Mouse (Mus musculus): ENCODE measurements around the gene Sema6d. TPM values are rescaled to one million over a fixed set of nuclear protein-coding genes. Genes with fewer than 3 reads are reported as not detected.

Gene Sema6d
- total and polyA plus RNA-seq, 2 experiments from 2014 or later, result 22.5 to 65.1 TPM

GRCm38 (mm10) chr2:124202475-124202990 lies 112.8 kb downstream of the Sema6d start:
- ATAC-seq (no peak; the same call in 1 of the 2 replicates), DNase-seq (no peak)
- H3K4me2 ChIP-seq (ENCODE audit: low read depth), result no peak overlapping the region
- H3K4me3 ChIP-seq (ENCODE audit: low read depth, low read length), result no peak overlapping the region
- H3K27me3 ChIP-seq (ENCODE audit: insufficient read depth, low read length), result no peaks in the 10 kb centered on the region
- peaks cover 3% of the 10 kb centered on the region; the same call in 1 of the 2 replicates for H3K4me1 ChIP-seq (ENCODE audit: insufficient read depth)
- no peaks in the 10 kb centered on the region for H3K9me3 ChIP-seq (ENCODE audit: low read length)
- WGBS, result 21% methylated on average over 4 of the region's 4 CpGs
- H3K36me3 ChIP-seq (ENCODE audit: insufficient read depth), result no peaks in the 10 kb centered on the region
- no peak overlapping the region for H3K27ac ChIP-seq (ENCODE audit: low read depth, low read length)
- TF ChIP-seq CTCF (IDR thresholded peaks at IDR 0.05; ENCODE audit: low read depth), result no peak
- H3K9ac ChIP-seq, result no peak overlapping the region

- Histone ChIP-seq H3K27ac (ENCODE audit: low read depth, low read length) (no peak overlapping the region), H3K36me3 (ENCODE audit: insufficient read depth) (no peaks in the 10 kb centered on the region), H3K27me3 (ENCODE audit: insufficient read depth, low read length) (no peaks in the 10 kb centered on the region), H3K4me2 (ENCODE audit: low read depth) (no peak overlapping the region), H3K9me3 (ENCODE audit: low read length) (no peaks in the 10 kb centered on the region), H3K4me3 (ENCODE audit: low read depth, low read length) (no peak overlapping the region), H3K9ac (no peak overlapping the region), H3K4me1 (ENCODE audit: insufficient read depth) (peaks cover 3% of the 10 kb centered on the region; the same call in 1 of the 2 replicates)
- DNase-seq (no peak), ATAC-seq (no peak)
- TF ChIP-seq CTCF (IDR thresholded peaks at IDR 0.05; ENCODE audit: low read depth), result no peak
- WGBS, result 82% methylated on average over 5 of the region's 5 CpGs
Measured at GRCm38 (mm10) chr2:124205811-124206210, 116.0 kb downstream of the Sema6d start.

DNA sequence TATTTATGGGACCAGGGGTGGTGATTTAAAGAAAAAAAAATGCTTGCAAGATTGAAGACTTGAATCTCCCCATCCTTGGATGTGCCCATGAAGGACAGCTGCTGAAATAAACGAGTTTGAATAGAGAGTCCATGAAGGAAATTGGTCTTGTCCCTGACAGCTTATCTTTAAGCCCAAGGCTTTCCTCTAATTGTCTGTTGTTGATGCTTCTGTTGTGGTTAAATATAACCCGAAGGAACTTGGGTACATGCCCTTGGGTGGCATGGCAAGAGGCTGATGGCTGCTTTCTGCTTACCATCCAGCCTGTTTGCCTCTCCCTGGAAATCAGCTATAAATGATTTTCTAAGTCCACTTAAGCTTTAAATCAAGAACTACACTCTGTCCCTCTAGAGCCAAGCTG lies 118.5 kb downstream of the Sema6d start:
- H3K27ac ChIP-seq (ENCODE audit: low read depth, low read length), result no peak overlapping the region
- no peaks in the 10 kb centered on the region for H3K36me3 ChIP-seq (ENCODE audit: insufficient read depth)
- no peaks in the 10 kb centered on the region for H3K4me1 ChIP-seq (ENCODE audit: insufficient read depth)
- no peak overlapping the region for H3K9ac ChIP-seq
- ATAC-seq (no peak), DNase-seq (no peak)
- WGBS, result 41% methylated on average over 2 of the region's 2 CpGs
- H3K9me3 ChIP-seq (ENCODE audit: low read length), result no peaks in the 10 kb centered on the region
- no peaks in the 10 kb centered on the region for H3K27me3 ChIP-seq (ENCODE audit: insufficient read depth, low read length)
- no peak overlapping the region for H3K4me3 ChIP-seq (ENCODE audit: low read depth, low read length)
- H3K4me2 ChIP-seq (ENCODE audit: low read depth), result no peak overlapping the region
- no peak for TF ChIP-seq CTCF (IDR thresholded peaks at IDR 0.05; ENCODE audit: low read depth)

DNA sequence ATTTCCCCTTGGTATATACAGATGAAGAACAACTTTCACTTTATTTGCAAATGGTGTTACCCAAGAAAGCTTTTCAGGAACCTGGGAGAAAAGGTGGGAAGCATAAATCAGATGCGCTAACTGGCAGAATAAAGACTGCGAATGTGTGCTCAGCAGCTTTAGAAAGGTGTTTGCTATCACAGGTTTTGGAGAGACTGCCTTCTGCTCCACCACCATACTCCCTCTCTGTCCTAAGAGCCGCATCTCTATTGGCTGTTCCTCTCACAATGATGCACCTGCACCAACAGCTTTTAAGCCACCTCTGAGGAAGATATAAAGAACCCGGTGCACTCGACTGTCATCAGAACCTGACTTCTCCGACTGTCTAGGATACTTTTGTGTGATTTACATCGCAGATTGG lies 133.8 kb downstream of the Sema6d start:
- Histone ChIP-seq H3K9ac (no peak overlapping the region), H3K27ac (ENCODE audit: low read depth, low read length) (no peak overlapping the region), H3K9me3 (ENCODE audit: low read length) (no peaks in the 10 kb centered on the region), H3K4me1 (ENCODE audit: insufficient read depth) (no peaks in the 10 kb centered on the region), H3K4me3 (ENCODE audit: low read depth, low read length) (no peak overlapping the region), H3K36me3 (ENCODE audit: insufficient read depth) (no peaks in the 10 kb centered on the region), H3K4me2 (ENCODE audit: low read depth) (no peak overlapping the region), H3K27me3 (ENCODE audit: insufficient read depth, low read length) (no peaks in the 10 kb centered on the region)
- no peak for TF ChIP-seq CTCF (IDR thresholded peaks at IDR 0.05; ENCODE audit: low read depth)
- ATAC-seq (no peak), DNase-seq (no peak)
- WGBS, result 75% methylated on average over 7 of the region's 7 CpGs

DNA sequence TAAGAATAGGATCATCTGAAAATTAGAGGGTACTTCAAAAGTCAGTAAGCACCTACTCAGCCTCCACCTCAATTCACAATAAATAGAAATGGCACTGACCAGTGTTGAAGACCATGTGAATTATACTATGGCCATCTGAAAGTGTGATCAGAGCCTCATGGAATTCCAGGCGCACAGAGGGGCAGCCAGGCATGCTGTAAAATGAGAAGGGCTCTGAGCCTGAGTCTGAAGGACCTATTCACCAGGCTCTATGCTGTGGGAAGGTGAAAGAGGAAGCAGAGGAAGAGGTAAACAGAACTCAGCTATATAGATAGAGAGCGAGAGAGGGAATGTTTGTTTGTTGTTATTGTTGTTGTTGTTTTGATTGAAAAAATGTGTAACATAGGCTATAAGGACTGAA lies 134.6 kb downstream of the Sema6d start:
- DNase-seq, result no peak
- no peaks in the 10 kb centered on the region for H3K36me3 ChIP-seq (ENCODE audit: insufficient read depth)
- no peaks in the 10 kb centered on the region for H3K27me3 ChIP-seq (ENCODE audit: insufficient read depth, low read length)
- no peaks in the 10 kb centered on the region for H3K4me1 ChIP-seq (ENCODE audit: insufficient read depth)
- H3K9ac ChIP-seq, result no peak overlapping the region
- no peak overlapping the region for H3K27ac ChIP-seq (ENCODE audit: low read depth, low read length)
- whole genome bisulfite sequencing, result 79% methylated on average over 2 of the region's 2 CpGs
- no peaks in the 10 kb centered on the region for H3K9me3 ChIP-seq (ENCODE audit: low read length)
- ATAC-seq, result no peak
- H3K4me3 ChIP-seq (ENCODE audit: low read depth, low read length), result no peak overlapping the region
- no peak overlapping the region for H3K4me2 ChIP-seq (ENCODE audit: low read depth)
- TF ChIP-seq CTCF (IDR thresholded peaks at IDR 0.05; ENCODE audit: low read depth), result no peak

DNA sequence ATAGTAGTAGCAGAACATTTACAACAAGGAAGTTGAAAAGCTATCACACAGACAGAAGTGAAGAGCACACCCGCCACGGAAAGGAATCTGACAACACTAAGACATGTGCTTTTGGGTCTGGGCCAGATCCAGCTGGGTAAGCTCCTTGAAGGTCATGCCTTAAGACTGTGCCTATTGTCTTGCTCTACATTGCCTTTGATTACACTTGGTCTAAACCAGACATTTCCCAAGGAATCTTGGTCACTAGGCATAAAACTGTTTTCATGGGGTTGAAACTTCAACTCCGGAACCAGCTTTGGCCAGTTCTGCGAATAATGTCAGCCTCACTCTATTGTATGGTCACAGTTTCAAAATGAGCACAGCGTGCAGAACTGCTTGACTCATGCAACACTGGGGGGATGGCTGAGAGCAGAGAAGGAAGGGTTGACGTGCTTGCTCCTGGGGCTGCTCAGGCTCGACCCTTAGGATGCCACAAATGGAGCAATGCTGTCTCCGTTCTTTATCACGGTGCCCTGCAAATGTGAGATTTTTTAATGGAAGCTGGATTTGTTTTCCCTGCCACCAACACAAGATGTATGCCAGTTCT lies 145.0 kb downstream of the Sema6d start:
- WGBS, result 63% methylated on average over 9 of the region's 9 CpGs
- no peak for DNase-seq
- TF ChIP-seq CTCF (IDR thresholded peaks at IDR 0.05; ENCODE audit: low read depth), result no peak
- Histone ChIP-seq H3K9me3 (ENCODE audit: low read length) (no peaks in the 10 kb centered on the region), H3K27me3 (ENCODE audit: insufficient read depth, low read length) (no peaks in the 10 kb centered on the region), H3K9ac (no peak overlapping the region), H3K4me3 (ENCODE audit: low read depth, low read length) (no peak overlapping the region), H3K4me1 (ENCODE audit: insufficient read depth) (no peaks in the 10 kb centered on the region), H3K4me2 (ENCODE audit: low read depth) (no peak overlapping the region), H3K27ac (ENCODE audit: low read depth, low read length) (peak overlapping the region; percentile 37; the same call in 1 of the 2 replicates), H3K36me3 (ENCODE audit: insufficient read depth) (no peaks in the 10 kb centered on the region)
- peak; percentile 54; the same call in 1 of the 2 replicates for ATAC-seq

DNA sequence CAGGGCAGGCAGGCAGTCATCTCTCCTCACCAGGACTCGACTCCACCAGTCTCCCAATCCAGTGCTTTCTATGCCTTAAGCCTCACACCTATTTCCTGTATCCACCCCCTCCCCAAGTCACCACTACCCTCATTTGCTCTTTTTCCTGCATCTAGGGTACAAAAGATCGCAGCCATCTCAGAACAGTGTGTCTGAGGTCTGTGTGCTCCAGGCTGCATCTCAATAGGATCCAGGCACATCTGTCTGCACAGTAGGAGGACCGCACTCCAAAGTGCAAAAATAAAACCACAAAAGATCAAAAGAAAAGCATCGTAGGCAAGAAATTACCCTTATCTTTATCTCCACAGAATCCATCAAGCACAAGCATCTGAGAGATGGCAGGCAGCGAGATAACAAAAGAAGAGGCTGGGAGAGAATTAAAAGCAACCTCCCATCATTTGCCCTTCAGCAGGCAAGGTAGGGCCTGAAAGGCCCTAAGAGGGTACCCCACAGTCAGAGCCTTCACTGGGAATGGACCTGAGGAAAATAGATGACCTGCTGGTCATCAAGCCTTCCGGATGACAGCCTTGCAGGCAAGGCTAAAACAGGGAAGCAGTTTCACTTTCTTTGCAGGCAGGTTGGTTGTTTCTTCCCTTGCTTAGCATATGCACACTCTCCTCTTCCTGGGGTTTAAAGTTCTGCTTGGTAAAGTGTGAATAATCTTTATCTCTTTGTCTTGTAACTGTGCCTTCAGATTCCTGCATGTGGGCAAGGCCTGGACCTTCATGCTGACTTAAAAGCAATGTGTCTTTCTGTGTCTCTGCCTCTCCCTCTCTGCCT lies 145.7 kb downstream of the Sema6d start:
- H3K4me1 ChIP-seq (ENCODE audit: insufficient read depth), result no peaks in the 10 kb centered on the region
- no peak overlapping the region for H3K4me3 ChIP-seq (ENCODE audit: low read depth, low read length)
- no peak for DNase-seq
- H3K9ac ChIP-seq, result 0 out of 2 replicates have a peak overlapping the region, but pooled peaks have one; percentile 6
- no peaks in the 10 kb centered on the region for H3K36me3 ChIP-seq (ENCODE audit: insufficient read depth)
- H3K27me3 ChIP-seq (ENCODE audit: insufficient read depth, low read length), result no peaks in the 10 kb centered on the region
- peak; percentile 51 for ATAC-seq
- no peak overlapping the region for H3K4me2 ChIP-seq (ENCODE audit: low read depth)
- TF ChIP-seq CTCF (IDR thresholded peaks at IDR 0.05; ENCODE audit: low read depth), result no peak
- WGBS, result 49% methylated on average over 6 of the region's 6 CpGs
- peak overlapping the region; percentile 37; the same call in 1 of the 2 replicates for H3K27ac ChIP-seq (ENCODE audit: low read depth, low read length)
- no peaks in the 10 kb centered on the region for H3K9me3 ChIP-seq (ENCODE audit: low read length)

Measured in forebrain, postnatal 0 days (tissue).